Mouse (Mus musculus) lung, embryonic 16.5 days (tissue): ENCODE measurements around the gene Abcc4. TPM values are rescaled to one million over a fixed set of nuclear protein-coding genes. Genes with fewer than 3 reads are reported as not detected.
A peak's percentile ranks its signal among the peaks of the same experiment; 100 is the strongest.

Source experiments
- ATAC-seq: fragments of 200-750 bp; cut with Nextera tagmentation; 2 replicates; pipeline ENCODE4 v1.8.0; 2017; ENCODE audit warnings: low read depth, mild to moderate bottlenecking, moderate library complexity
- H3K27ac ChIP-seq: fragments of 300-500 bp; sonication (generic); 2 replicates; pipeline ENCODE4 v1.5.1; 2014; ENCODE audit warnings: mild to moderate bottlenecking, control low read depth, low read length
- H3K27me3 ChIP-seq: fragments of 300-500 bp; sonication (generic); 2 replicates; pipeline ENCODE4 v1.6.1; 2014; ENCODE audit warnings: low read depth, low read length, mixed read lengths; ENCODE audit not compliant: control insufficient read depth, insufficient read depth
- H3K36me3 ChIP-seq: fragments of 300-500 bp; sonication (generic); 2 replicates; pipeline ENCODE4 v1.6.1; 2014; ENCODE audit warnings: low read length; ENCODE audit not compliant: control insufficient read depth, insufficient read depth
- H3K4me1 ChIP-seq: fragments of 300-500 bp; sonication (generic); replicated peaks from 2 replicates; pipeline ENCODE4 v1.6.1; 2014; ENCODE audit warnings: low read length, mixed read lengths; ENCODE audit not compliant: control insufficient read depth, insufficient read depth
- H3K4me2 ChIP-seq: fragments of 300-500 bp; sonication (generic); 2 replicates; pipeline ENCODE4 v1.6.1; 2014; ENCODE audit warnings: low read depth, low read length, control low read depth
- H3K4me3 ChIP-seq: fragments of 300-500 bp; sonication (generic); 2 replicates; pipeline ENCODE4 v1.5.1; 2014; ENCODE audit warnings: mild to moderate bottlenecking, low read length, control low read depth
- H3K9ac ChIP-seq: fragments of 300-500 bp; sonication (generic); 2 replicates; pipeline ENCODE4 v1.6.1; 2014; ENCODE audit warnings: low read length, control low read depth
- H3K9me3 ChIP-seq: fragments of 300-500 bp; sonication (generic); 2 replicates; pipeline ENCODE4 v1.6.1; 2016; ENCODE audit warnings: low read length; ENCODE audit not compliant: control insufficient read depth
- WGBS: fragments of 180-500 bp; shearing (Covaris S2); extraction: QIAGEN DNeasy Blood & Tissue Kit; methylation state at CpG from one replicate; pipeline ENCODE4 v1.1.7; 2014; 5-methylcytosine and 5-hydroxymethylcytosine counted together
- microRNA-seq: library from miRNA; unstranded; fragments of <30 nt; microRNA quantifications from one replicate; pipeline ENCODE4, GENCODE M21; 2016
- polyA plus RNA-seq: library from polyadenylated mRNA; unstranded; fragments of >200 nt; fragmentation: Nextera tagmentation; extraction: Ambion mirVana; gene quantifications from 2 replicates; pipeline ENCODE4 v1.2.1, GENCODE M21; 2015

The Abcc4 gene
- polyA plus RNA-seq, 1 experiment from 2014 or later: 2.5 TPM

- no peaks in the 10 kb centered on the region for H3K36me3 ChIP-seq
- peaks cover 65% of the 10 kb centered on the region for H3K27me3 ChIP-seq
- H3K9ac ChIP-seq: 0 out of 2 replicates have a peak overlapping the region, but pooled peaks have one; percentile 20
- ATAC-seq: peak; percentile 64; the same call in 1 of the 2 replicates
- no peak overlapping the region for H3K27ac ChIP-seq
- H3K9me3 ChIP-seq: no peaks in the 10 kb centered on the region
- peaks cover 14% of the 10 kb centered on the region for H3K4me1 ChIP-seq
- H3K4me3 ChIP-seq: peak overlapping the region; percentile 40
- WGBS: 0% methylated on average over 31 of the region's 31 CpGs
- H3K4me2 ChIP-seq: peak overlapping the region; percentile 63
These were observed 269.2 kb downstream of the Abcc4 start for GRCm38 (mm10) chr14:118436791-118437155.

- no peak for ATAC-seq
- Histone ChIP-seq H3K4me3 (no peak overlapping the region), H3K4me1 (peaks cover 14% of the 10 kb centered on the region), H3K27me3 (peaks cover 60% of the 10 kb centered on the region), H3K4me2 (no peak overlapping the region), H3K9me3 (no peaks in the 10 kb centered on the region), H3K27ac (no peak overlapping the region), H3K36me3 (no peaks in the 10 kb centered on the region), H3K9ac (no peak overlapping the region)
- WGBS: 27% methylated on average over 12 of the region's 12 CpGs
These were observed 270.2 kb downstream of the Abcc4 start for GRCm38 (mm10) chr14:118435676-118436330.

- H3K9me3 ChIP-seq: no peaks in the 10 kb centered on the region
- WGBS: 79% methylated on average over 4 of the region's 4 CpGs
- no peak for ATAC-seq
- H3K9ac ChIP-seq: no peak overlapping the region
- no peak overlapping the region for H3K4me3 ChIP-seq
- no peak overlapping the region for H3K27ac ChIP-seq
- H3K27me3 ChIP-seq: peaks cover 53% of the 10 kb centered on the region
- no peak overlapping the region for H3K4me2 ChIP-seq
- no peaks in the 10 kb centered on the region for H3K36me3 ChIP-seq
- peaks cover 14% of the 10 kb centered on the region for H3K4me1 ChIP-seq
These were observed 271.2 kb downstream of the Abcc4 start for GRCm38 (mm10) chr14:118434842-118435241.

- H3K27me3 ChIP-seq: peaks cover 44% of the 10 kb centered on the region
- WGBS: 51% methylated on average over 6 of the region's 6 CpGs
- no peak for ATAC-seq
These were observed 272.2 kb downstream of the Abcc4 start for GRCm38 (mm10) chr14:118433848-118434247.

More at GRCm38 (mm10) chr14:118433848-118434247, 272.2 kb downstream of the Abcc4 start:
- Histone ChIP-seq H3K27ac (no peak overlapping the region), H3K36me3 (no peaks in the 10 kb centered on the region), H3K4me1 (peaks cover 14% of the 10 kb centered on the region), H3K9ac (no peak overlapping the region), H3K9me3 (no peaks in the 10 kb centered on the region), H3K4me2 (no peak overlapping the region), H3K4me3 (no peak overlapping the region)

Small RNA genes within 50 kb of the gene (microRNA-seq; reads per million reads assigned to microRNA genes)
- gene Mir6391: not detected

Other genes starting within 250 kb of the Abcc4 start
- gene Cldn10, start 81.7 kb upstream of the Abcc4 start, polyA plus RNA-seq: 83.5 and 94.0 TPM in 2 replicates
- 13.1 and 13.4 TPM in 2 replicates for gene Dzip1, start 219.2 kb upstream of the Abcc4 start, polyA plus RNA-seq
- 60.9 and 62.0 TPM in 2 replicates for gene Dnajc3, start 231.8 kb upstream of the Abcc4 start, polyA plus RNA-seq